Mouse (Mus musculus) frontal cortex, postnatal 25 days (tissue): ENCODE results near the gene Hsf5.

Experiments used
- DNase-seq, 2 experiments: peaks; one replicate each; pipeline ENCODE4 v3.0.0; 2022; ENCODE audit warnings: low spot score in 2 of 2

Hsf5 gene

GRCm38 (mm10) chr11:87639206-87639605 is 22.2 kb downstream of the Hsf5 start:
- DNase-seq: no peak

GRCm38 (mm10) chr11:87642865-87643264 is 25.9 kb downstream of the Hsf5 start:
- DNase-seq: no peak

- no peak for DNase-seq
These were observed 37.7 kb downstream of the Hsf5 start for GRCm38 (mm10) chr11:87654693-87655092.

GRCm38 (mm10) chr11:87659216-87659615 is 42.3 kb downstream of the Hsf5 start:
- DNase-seq: no peak

GRCm38 (mm10) chr11:87662407-87662806 is 45.4 kb downstream of the Hsf5 start, which contains the start of gene Rnf43:
Gene Rnf43, plus strand, starts transcription at chr11:87662722.
- DNase-seq: peak; percentile 75 to 78

- no peak for DNase-seq
These were observed 45.9 kb downstream of the Hsf5 start for GRCm38 (mm10) chr11:87662822-87663221.

GRCm38 (mm10) chr11:87663948-87664347 is 47.0 kb downstream of the Hsf5 start:
- DNase-seq: no peak

GRCm38 (mm10) chr11:87664521-87664920 is 47.6 kb downstream of the Hsf5 start:
- no peak for DNase-seq

GRCm38 (mm10) chr11:87665224-87665623 is 48.3 kb downstream of the Hsf5 start:
- no peak for DNase-seq

- no peak for DNase-seq
These were observed 48.7 kb downstream of the Hsf5 start for GRCm38 (mm10) chr11:87665658-87666057.

- no peak for DNase-seq
These were observed 49.5 kb downstream of the Hsf5 start for GRCm38 (mm10) chr11:87666256-87667035.

- no peak for DNase-seq
These were observed 50.4 kb downstream of the Hsf5 start for GRCm38 (mm10) chr11:87667107-87668090.

GRCm38 (mm10) chr11:87673282-87673681 is 56.3 kb downstream of the Hsf5 start:
- DNase-seq: no peak

- DNase-seq: no peak
These were observed 58.6 kb downstream of the Hsf5 start for GRCm38 (mm10) chr11:87675606-87676005.

- DNase-seq: no peak
These were observed 60.8 kb downstream of the Hsf5 start for GRCm38 (mm10) chr11:87677756-87678155.

- DNase-seq: no peak
These were observed 61.6 kb downstream of the Hsf5 start for GRCm38 (mm10) chr11:87678545-87678944.

- DNase-seq: no peak
These were observed 62.0 kb downstream of the Hsf5 start for GRCm38 (mm10) chr11:87678976-87679375.

- no peak for DNase-seq
These were observed 63.8 kb downstream of the Hsf5 start for GRCm38 (mm10) chr11:87680786-87681185.

- DNase-seq: no peak
These were observed 65.1 kb downstream of the Hsf5 start for GRCm38 (mm10) chr11:87682096-87682495.

- DNase-seq: no peak
These were observed 66.0 kb downstream of the Hsf5 start for GRCm38 (mm10) chr11:87682838-87683571.

GRCm38 (mm10) chr11:87686407-87686806 is 69.4 kb downstream of the Hsf5 start:
- DNase-seq: no peak
